Mouse (Mus musculus): ENCODE measurements around the gene Thrsp. TPM values are rescaled to one million over a fixed set of nuclear protein-coding genes. Genes with fewer than 3 reads are reported as not detected.
A peak's percentile ranks its signal among the peaks of the same experiment; 100 is the strongest.
"Not testable (repeated sequence)": the region's sequence is repeated elsewhere in the genome, so short reads cannot be mapped to it uniquely, and the experiment has no call there.

The Thrsp gene
- total RNA-seq (2022) = 100 to 1,000 TPM in 3 of 4 experiments, 10 to 100 TPM in 1; 69.8 to 491 (median 335) TPM

DNA sequence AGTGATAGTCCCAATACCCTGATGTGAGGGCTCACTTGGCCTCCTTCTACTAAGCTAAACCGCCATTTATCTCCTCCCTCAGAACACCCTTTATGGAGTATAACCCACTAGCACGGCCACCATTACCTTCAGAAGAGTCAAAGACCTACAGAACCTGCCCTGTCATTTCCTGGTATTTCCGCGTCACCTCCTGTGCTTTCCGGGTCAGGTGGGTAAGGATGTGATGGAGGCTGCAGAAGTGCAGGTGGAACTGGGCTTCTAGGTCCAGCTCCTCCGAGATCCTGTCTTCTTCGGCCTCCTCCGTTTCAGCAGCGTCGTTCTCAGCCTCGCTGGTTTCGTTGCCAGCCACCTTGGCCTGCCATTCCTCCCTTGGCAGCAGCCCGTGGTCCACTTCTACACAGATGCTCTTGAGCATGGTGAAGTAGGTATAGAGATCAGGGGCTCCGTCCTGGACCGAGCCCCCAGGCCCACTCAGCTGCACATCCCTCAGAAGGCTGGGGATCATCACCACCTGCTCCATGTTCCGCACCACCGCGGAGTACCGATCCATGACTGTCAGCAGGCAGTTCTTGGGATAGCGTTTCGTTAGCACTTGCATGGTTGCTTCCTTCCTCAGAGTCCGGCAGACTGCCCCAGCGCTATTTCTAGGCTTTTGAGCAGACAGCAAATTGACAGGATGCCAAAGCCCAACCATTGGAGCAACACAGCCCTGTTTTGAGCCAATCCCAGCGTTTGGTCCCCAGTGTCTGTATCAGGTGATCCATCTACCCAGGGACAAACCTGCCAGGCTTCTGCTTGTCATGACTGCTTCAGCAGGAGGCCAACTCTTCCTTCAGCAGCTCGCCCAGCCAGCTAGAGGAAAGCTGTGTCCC is at the start of gene Thrsp:
Gene Thrsp, minus strand, starts transcription at position 825 of the 872 bp plus-strand sequence.
- DNase-seq = peak; percentile 85

DNA sequence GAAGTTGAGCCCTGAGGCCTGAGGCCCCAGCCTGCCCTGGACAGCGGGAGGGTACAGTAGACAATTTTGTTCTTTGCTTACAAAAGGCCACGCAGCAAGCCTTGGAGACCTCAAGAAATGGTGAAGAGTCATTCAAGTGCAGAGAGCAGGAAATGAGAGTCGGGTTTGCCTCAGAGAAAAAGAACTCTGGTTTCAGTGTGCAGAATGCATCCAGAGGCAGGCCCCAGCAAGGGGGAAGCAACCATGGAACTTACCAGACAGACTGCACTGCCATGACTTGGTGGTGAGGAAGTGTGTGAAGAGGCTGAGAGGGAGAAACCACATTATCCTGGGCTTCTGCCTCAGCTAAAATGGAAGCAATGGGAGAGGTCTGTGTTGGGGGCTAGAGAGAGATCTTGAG is 38.0 kb upstream of the Thrsp start:
- no peak for DNase-seq

DNA sequence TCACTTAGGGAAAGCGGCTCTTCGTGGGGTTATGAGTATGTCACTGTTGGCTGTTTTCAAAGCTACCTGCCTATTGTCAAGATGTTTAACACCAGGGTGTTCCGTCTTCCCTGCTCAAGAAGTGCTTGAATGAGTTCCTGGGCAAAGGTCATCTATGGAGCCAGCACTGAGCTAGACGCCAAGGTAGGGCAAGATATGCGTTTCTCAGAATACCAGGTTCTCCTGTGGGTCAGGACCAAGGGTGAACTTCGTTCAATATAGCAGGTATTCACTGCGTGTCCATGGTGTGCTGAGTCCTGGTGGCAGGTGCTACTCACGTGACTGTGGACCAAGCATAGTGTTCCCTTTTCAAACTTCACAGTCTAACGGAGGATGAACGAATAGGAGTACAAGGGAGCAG is 37.3 kb upstream of the Thrsp start:
- DNase-seq = no peak

GRCm38 (mm10) chr7:97453141-97453921 is 35.8 kb upstream of the Thrsp start:
- DNase-seq = no peak

DNA sequence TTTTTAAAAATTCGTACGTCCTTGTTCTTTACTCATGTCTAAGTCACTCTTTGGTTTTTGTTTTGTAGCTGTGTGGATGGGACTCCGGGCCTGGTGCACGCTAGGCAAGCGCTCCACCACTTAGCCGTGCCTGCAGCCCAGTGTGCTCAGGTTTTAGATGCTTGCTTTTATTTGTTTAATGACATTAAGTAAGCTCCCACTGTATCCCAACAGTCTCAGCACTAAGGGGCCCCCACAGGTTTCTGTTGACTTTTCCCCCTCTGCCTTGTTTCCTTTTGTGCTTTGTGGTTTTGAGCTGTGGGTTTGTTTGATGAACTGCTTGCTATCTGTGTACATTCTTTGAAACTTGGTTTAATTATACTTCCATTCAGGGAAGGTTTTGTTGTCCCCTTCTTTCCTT is 34.7 kb upstream of the Thrsp start:
- DNase-seq = no peak

DNA sequence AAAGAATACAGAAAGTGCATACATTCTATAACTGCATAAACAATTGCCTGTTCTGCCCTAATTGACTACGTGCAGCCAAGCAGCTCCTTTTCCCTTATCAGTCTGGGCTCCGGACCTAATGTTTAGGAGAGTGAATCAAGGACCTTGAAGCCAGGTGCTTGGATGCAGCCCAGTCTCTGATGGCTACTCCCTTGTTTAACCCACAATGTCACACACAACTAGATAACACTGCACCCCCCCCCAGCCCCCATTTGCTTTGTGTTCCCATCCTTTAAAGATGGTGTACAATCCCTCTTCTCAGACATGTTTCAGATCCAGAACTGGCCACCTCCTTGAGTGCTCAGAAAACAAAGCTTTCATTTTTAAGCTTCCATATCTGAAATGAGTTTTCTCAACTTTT is 33.5 kb upstream of the Thrsp start, which contains the start of gene Kctd14:
Gene Kctd14, plus strand, starts transcription at position 301 of the 400 bp plus-strand sequence.
- not testable (repeated sequence) for DNase-seq

GRCm38 (mm10) chr7:97447050-97447531 is 29.6 kb upstream of the Thrsp start:
- no peak for DNase-seq

GRCm38 (mm10) chr7:97446171-97446925 is 28.8 kb upstream of the Thrsp start:
- peak; percentile 78 for DNase-seq

GRCm38 (mm10) chr7:97438986-97439385 is 21.5 kb upstream of the Thrsp start:
- DNase-seq = no peak

GRCm38 (mm10) chr7:97434517-97434916 is 17.0 kb upstream of the Thrsp start:
- no peak for DNase-seq

- not testable (repeated sequence) for DNase-seq
These were observed 16.0 kb upstream of the Thrsp start for GRCm38 (mm10) chr7:97433517-97433916.

DNA sequence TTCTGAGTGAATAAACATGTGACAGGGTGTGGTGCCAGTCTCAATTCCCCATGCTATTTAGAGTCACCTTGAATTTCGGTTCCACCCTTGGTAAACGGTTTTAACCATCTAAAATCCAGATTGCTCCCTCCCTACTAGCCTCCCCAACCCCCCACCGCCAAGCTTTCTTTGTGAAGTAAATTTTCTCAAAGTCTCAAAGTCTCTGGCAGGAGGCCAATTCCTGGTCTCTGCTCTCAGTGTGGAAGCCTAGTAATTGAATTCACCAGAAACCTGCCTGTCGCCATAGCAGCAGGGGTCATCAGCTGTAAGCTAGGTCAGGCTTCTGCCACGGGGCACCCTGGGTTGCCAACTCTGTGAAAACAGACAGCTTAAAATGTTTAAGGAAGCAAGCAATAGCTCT is 12.2 kb upstream of the Thrsp start:
- DNase-seq = no peak

GRCm38 (mm10) chr7:97427778-97428420 is 10.4 kb upstream of the Thrsp start:
- peak; percentile 69 for DNase-seq

- no peak for DNase-seq
These were observed 9.8 kb upstream of the Thrsp start for GRCm38 (mm10) chr7:97427296-97427695.

- no peak for DNase-seq
These were observed 9.0 kb upstream of the Thrsp start for GRCm38 (mm10) chr7:97426566-97426965.

- peak; percentile 75 for DNase-seq
These were observed 7.2 kb upstream of the Thrsp start for GRCm38 (mm10) chr7:97424621-97425245.

DNA sequence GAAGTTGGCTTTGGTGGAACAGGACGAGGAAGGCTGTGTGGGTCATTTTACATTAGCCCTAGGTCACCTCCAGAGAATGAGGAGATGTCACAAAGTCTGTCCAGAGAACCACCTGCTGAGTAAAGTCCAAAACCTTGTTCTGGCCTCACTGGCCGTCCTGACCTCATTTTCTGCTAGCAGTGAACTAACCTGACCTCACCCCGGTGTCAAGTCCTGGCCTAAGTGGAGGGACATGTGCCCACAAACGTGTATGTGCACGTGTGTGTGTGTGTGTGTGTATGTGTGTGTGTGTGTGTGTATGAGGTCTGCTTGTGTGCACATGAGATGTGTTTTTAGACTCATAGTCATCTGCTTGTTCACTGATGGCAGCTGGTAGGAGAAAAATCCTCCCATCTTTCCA is 6.2 kb upstream of the Thrsp start:
- DNase-seq = no peak

DNA sequence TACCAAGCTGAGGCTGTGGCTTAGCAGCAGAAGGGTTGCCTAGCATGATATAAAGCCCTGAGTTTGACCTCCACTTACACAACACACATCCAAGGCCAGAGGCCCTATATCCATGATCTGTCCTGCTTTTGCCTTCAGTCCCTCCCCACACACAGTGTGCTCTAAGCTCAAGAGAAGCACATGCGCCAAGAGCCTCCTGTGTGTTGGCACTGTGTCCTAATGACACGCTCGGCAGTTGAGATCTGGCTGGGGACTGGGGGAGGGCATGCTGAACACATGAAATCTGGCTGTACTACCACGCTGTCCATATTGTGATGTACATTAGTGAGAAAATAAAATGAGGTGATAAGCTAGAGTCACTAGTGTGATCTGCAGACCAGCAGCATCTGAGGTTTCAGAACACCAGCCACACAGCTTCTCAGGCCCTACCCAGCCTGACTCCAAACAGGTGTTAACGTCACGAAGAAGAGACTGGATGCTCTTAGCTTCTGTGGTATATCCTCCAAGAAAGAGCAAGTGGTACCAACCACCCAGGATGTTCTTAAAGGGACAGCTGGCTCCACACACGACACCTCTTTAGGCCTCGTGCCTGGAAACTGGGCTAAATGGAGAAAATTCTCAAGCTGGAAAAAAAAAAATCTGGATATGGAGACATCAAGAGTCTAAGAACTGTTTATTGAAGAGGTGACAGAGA is 3.6 kb upstream of the Thrsp start:
- DNase-seq = peak; percentile 78

DNA sequence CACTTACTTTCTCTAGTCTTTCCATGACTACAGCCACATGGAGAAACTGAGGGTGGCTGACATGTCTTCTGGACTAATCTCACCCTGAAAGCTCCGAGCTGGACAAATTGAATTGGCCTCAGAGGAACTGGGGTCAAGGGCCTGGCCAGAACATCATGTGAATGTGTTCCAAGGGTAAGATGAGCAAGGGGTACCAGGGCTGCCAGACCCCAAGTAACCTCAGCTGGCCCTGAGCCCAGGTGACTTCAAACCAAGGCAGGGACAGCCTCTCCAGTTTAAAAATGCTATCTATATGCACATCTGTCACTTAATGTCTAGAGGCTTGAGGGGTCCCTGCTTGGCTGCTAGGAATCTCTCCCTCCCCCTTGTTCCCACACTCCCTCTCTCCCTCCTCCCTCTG is 2.9 kb upstream of the Thrsp start:
- peak; percentile 58 for DNase-seq

- no peak for DNase-seq
These were observed 1.6 kb upstream of the Thrsp start for GRCm38 (mm10) chr7:97419163-97419562.

- peak; percentile 65 for DNase-seq
These were observed 1.2 kb upstream of the Thrsp start for GRCm38 (mm10) chr7:97418717-97419116.

Data from adrenal gland, adult 8-10 months (tissue).